Mouse (Mus musculus): ENCODE data around the gene Trcg1. TPM values are rescaled to one million over a fixed set of nuclear protein-coding genes. Genes with fewer than 3 reads are reported as not detected.

Trcg1 gene
- polyA plus RNA-seq, 1 experiment, result not detected

DNA sequence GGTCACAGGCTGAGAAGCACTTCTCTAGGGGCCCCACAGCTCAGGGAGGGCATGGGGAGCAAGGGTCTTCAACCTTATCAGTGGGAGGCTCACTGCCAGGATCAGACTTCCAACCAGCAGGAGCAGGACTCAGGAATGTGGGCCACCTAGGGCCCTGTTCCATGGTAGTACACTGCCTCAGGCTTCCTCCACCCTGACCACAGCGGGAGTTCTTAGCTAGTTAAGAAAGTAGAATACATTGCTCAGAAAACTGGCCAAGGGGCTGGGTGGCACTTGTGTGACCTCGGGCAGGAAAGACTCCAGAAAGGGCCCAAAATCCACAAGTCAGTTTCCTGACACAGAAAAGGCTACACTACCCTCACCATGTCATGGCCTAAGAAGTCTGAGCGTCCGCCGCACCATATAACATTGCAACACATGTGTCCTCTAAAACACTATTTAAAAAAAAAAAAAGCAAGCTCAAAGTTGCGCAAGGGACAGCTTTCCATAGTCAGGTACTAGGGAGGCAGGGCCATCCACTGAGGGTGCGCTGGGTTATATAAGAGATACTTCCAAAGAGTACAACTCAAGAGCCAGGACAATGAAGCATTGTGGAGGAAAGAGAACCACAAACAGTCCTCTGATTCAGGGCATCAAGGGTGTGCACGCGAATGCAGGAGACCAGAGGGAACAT lies 18.6 kb downstream of the Trcg1 start:
- TF ChIP-seq CTCF (IDR thresholded peaks at IDR 0.05; ENCODE audit: insufficient read depth, low read depth, low read length) (no peak), POLR2A (IDR thresholded peaks at IDR 0.05; ENCODE audit: insufficient read depth, low read depth, low read length) (no peak)
- no peak overlapping the region for H3K27ac ChIP-seq (ENCODE audit: insufficient read depth, low read depth, low read length)
- no peak overlapping the region for H3K4me3 ChIP-seq (ENCODE audit: insufficient read depth, low read depth, low read length)
- 0 out of 2 replicates have a peak, but pooled peaks cover 3% of the 10 kb centered on the region for H3K4me1 ChIP-seq (ENCODE audit: control insufficient read depth, insufficient read depth, low read length)
- WGBS, result 90% methylated on average over 9 of the region's 9 CpGs

DNA sequence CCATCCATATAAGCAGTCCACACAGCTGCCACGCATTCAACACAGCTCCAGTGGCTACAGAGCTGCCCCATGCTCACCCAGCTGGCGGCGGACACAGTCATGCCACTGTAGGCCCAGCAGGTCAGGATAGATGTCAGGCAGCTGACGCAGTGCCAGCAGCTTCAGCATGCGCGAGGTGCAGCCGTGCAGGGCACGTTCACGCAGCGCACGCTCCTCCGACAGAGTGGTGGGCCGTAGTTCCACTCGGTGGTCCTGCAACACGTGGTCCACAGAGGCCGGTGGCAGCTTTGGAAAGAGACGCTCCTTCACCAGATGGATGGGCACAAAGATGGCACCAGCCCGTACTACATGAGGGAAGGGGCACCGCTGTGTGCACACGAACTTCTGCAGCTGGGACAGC lies 20.0 kb downstream of the Trcg1 start:
- 94% methylated on average over 20 of the region's 20 CpGs for WGBS
- Histone ChIP-seq H3K4me3 (ENCODE audit: insufficient read depth, low read depth, low read length) (no peak overlapping the region), H3K27ac (ENCODE audit: insufficient read depth, low read depth, low read length) (no peak overlapping the region), H3K4me1 (ENCODE audit: control insufficient read depth, insufficient read depth, low read length) (peaks cover 10% of the 10 kb centered on the region)
- TF ChIP-seq CTCF (IDR thresholded peaks at IDR 0.05; ENCODE audit: insufficient read depth, low read depth, low read length) (no peak), POLR2A (IDR thresholded peaks at IDR 0.05; ENCODE audit: insufficient read depth, low read depth, low read length) (no peak)

DNA sequence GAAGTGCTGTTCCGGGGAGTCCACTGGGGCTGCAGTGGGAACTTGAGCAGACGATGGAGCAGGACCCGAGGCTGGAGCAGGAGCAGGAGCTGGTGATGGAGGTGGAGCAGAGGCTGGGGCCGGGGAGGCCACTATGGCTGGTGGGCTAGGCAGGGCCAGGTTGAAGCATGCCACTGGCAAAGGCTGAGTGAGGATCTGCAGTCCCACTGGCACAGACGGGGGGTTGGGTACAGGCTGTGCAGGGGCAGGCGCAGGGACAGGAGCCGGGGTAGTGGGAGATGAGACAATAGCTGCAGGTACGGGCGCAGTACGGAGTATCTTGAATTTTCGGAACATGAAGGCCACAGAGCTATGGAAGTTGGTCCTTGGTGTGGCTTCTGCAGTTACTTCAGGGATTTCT lies 20.5 kb downstream of the Trcg1 start:
- H3K4me1 ChIP-seq (ENCODE audit: control insufficient read depth, insufficient read depth, low read length), result peaks cover 15% of the 10 kb centered on the region
- no peak overlapping the region for H3K4me3 ChIP-seq (ENCODE audit: insufficient read depth, low read depth, low read length)
- WGBS, result 96% methylated on average over 11 of the region's 11 CpGs
- no peak for TF ChIP-seq CTCF (IDR thresholded peaks at IDR 0.05; ENCODE audit: insufficient read depth, low read depth, low read length)
- no peak for TF ChIP-seq POLR2A (IDR thresholded peaks at IDR 0.05; ENCODE audit: insufficient read depth, low read depth, low read length)
- H3K27ac ChIP-seq (ENCODE audit: insufficient read depth, low read depth, low read length), result no peak overlapping the region

DNA sequence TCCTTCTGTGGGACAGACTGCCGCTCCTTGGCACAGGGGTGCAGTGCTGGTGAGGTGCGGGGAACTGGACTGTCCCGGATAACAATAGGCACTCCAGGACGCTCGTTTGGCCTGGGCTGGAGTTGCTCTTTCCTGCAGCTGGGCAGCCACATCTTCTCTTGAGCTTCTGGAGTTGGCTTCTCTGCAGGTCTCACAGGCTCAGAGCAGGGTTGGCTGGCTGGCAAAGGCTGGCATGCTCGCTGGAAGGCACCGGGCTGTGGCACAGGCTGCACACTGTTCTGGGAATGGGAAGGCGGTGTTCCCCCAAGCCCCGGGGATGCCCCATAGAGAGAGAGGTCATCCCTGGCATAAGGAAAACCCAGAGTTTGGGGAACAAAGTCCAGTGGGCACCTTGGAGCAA lies 21.3 kb downstream of the Trcg1 start:
- peaks cover 15% of the 10 kb centered on the region for H3K4me1 ChIP-seq (ENCODE audit: control insufficient read depth, insufficient read depth, low read length)
- no peak for TF ChIP-seq POLR2A (IDR thresholded peaks at IDR 0.05; ENCODE audit: insufficient read depth, low read depth, low read length)
- TF ChIP-seq CTCF (IDR thresholded peaks at IDR 0.05; ENCODE audit: insufficient read depth, low read depth, low read length), result no peak
- WGBS, result 79% methylated on average over 9 of the region's 9 CpGs
- no peak overlapping the region for H3K27ac ChIP-seq (ENCODE audit: insufficient read depth, low read depth, low read length)
- H3K4me3 ChIP-seq (ENCODE audit: insufficient read depth, low read depth, low read length), result no peak overlapping the region

DNA sequence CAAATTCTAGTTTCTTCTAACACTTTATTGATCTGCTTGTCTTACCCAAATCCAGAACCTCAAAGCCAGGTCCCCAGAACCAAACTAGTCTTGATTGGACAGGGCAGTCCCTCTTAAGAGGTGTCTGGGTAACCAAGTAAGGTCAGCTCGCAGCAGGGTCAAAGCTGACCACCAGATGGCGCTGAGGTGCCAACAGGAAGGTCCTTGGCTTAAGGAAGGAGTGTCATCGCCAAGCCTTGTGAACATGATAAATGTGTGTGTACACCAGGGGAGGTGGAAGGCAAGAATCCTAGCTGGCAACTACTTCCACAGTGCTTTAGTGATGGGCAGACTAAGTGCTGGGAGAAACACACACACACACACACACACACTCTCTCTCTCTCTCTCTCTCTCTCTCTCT lies 23.4 kb downstream of the Trcg1 start:
- no peak overlapping the region for H3K4me3 ChIP-seq (ENCODE audit: insufficient read depth, low read depth, low read length)
- H3K4me1 ChIP-seq (ENCODE audit: control insufficient read depth, insufficient read depth, low read length), result peaks cover 12% of the 10 kb centered on the region
- H3K27ac ChIP-seq (ENCODE audit: insufficient read depth, low read depth, low read length), result no peak overlapping the region
- no peak for TF ChIP-seq POLR2A (IDR thresholded peaks at IDR 0.05; ENCODE audit: insufficient read depth, low read depth, low read length)
- peak; percentile 84 for TF ChIP-seq CTCF (IDR thresholded peaks at IDR 0.05; ENCODE audit: insufficient read depth, low read depth, low read length)
- WGBS, result 0% methylated on average over 3 of the region's 3 CpGs

DNA sequence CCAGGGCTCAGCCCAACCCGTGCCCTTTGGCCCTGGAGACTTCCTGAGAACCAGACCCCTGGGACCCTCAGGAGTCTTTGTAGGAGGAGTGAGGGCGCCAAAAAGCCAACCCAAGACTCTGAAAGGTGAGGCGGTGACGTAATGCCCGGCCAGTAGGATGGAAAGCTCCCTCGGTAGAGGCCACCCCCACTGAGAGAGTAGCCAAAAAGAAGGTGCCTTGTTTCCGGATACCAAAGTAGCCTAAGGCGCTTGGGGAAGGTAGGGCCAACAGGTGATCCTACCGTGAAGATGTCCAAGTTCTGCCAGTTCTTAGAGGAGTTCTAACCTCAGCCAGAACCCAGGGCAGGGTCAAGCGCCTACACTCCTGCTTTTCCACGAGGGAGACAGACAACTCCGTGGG lies 24.6 kb downstream of the Trcg1 start:
- no peak overlapping the region for H3K27ac ChIP-seq (ENCODE audit: insufficient read depth, low read depth, low read length)
- 53% methylated on average over 12 of the region's 12 CpGs for WGBS
- peak overlapping the region; percentile 66 for H3K4me3 ChIP-seq (ENCODE audit: insufficient read depth, low read depth, low read length)
- H3K4me1 ChIP-seq (ENCODE audit: control insufficient read depth, insufficient read depth, low read length), result peaks cover 12% of the 10 kb centered on the region
- TF ChIP-seq POLR2A (IDR thresholded peaks at IDR 0.05; ENCODE audit: insufficient read depth, low read depth, low read length), result no peak
- no peak for TF ChIP-seq CTCF (IDR thresholded peaks at IDR 0.05; ENCODE audit: insufficient read depth, low read depth, low read length)

DNA sequence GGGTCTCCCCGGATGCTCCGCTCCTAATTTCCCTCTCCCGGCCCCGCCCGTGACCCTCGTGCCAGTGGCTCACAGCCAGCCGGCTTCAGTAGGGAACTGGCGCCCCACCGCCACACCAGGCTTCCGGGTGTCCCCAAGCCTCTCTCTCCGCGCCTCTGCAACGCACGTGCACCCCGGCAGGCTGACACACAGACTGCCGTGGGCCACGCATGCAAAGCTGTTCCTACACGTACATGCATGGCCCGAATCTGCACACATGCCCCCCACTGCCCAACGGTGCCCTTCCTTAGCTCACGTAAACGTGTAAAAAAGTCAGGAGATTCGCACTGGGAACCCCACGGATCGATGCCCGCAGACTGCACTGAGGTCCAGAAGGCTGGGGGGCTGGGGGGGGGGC lies 25.2 kb downstream of the Trcg1 start:
- peak overlapping the region; percentile 66 for H3K4me3 ChIP-seq (ENCODE audit: insufficient read depth, low read depth, low read length)
- H3K4me1 ChIP-seq (ENCODE audit: control insufficient read depth, insufficient read depth, low read length), result peaks cover 12% of the 10 kb centered on the region
- WGBS, result 1% methylated on average over 26 of the region's 26 CpGs
- TF ChIP-seq POLR2A (IDR thresholded peaks at IDR 0.05; ENCODE audit: insufficient read depth, low read depth, low read length) (no peak), CTCF (IDR thresholded peaks at IDR 0.05; ENCODE audit: insufficient read depth, low read depth, low read length) (no peak)
- H3K27ac ChIP-seq (ENCODE audit: insufficient read depth, low read depth, low read length), result no peak overlapping the region

DNA sequence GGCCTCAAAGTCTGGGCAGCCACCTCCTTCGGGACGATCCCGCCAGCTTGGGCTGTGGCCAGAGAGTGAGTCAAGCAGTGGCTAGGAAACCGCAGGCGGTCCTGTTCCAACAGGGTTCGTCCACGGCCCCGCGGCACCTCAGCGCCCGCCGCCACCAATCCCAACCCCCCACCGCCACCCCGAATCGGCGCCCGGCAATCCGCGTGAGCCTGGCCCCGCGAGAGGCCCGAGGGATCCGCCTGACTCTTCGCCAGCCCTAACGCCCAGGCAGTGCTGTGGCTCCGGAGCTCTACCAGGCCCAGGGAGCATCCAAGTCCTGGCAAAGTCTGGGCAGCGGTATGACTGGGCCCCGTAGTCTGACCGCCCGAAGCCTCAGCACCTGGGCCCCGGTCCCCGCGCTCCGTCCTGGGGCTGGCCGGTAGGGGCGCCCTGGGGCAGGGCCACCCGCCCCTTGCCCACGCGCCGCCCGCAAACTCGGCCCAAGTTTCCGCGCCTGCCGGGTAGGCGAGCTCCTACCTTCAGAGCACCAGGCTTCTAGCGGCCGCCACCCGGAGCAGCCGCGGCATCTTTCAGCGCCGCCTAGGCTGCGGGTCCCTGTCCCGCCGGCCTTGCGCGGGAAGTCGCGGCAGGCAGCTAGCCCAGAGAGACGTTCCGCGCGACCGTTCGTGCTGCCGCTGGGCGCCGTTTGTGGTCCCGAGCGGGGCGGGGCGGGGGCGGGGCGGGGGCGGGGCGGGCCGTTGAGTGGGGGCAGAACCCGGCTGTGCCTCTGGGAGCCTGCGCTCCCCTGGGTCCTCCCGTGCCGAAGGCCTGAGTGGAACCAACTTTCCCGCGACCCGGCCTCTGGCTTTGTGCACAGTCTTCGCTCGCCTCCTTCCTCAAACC lies 25.8 kb downstream of the Trcg1 start, which contains the start of gene 1700017B05Rik:
Gene 1700017B05Rik (minus strand): TSS at position 700 of the 882 bp plus-strand sequence.
- peaks cover 14% of the 10 kb centered on the region for H3K4me1 ChIP-seq (ENCODE audit: control insufficient read depth, insufficient read depth, low read length)
- peak within 1 kb of the TSS; percentile 66 for H3K4me3 ChIP-seq (ENCODE audit: insufficient read depth, low read depth, low read length)
- TF ChIP-seq CTCF (IDR thresholded peaks at IDR 0.05; ENCODE audit: insufficient read depth, low read depth, low read length), result peak; percentile 54
- TF ChIP-seq POLR2A (IDR thresholded peaks at IDR 0.05; ENCODE audit: insufficient read depth, low read depth, low read length), result 0 out of 2 replicates have a peak, but pooled peaks have one; percentile 22
- under 1% methylated on average over 81 of the region's 87 CpGs for WGBS
- H3K27ac ChIP-seq (ENCODE audit: insufficient read depth, low read depth, low read length), result peak within 1 kb of the TSS; percentile 2; the same call in 1 of the 2 replicates

Measured in olfactory bulb, adult 2 months (tissue).